Mouse (Mus musculus) embryonic facial prominence, embryonic 11.5 days (tissue): Measurements from ENCODE around the gene Rad9b. TPM values are rescaled to one million over a fixed set of nuclear protein-coding genes. Genes with fewer than 3 reads are reported as not detected.

Source experiments
- ATAC-seq: fragments of 200-750 bp; cut with Nextera tagmentation; replicated peaks from 2 replicates; pipeline ENCODE4 v1.8.0; 2017; ENCODE audit warnings: low read depth; ENCODE audit not compliant: insufficient number of reproducible peaks, low FRiP score, low TSS enrichment
- DNase-seq: peaks from one replicate; pipeline ENCODE4 v3.0.0-alpha.2; 2015; ENCODE audit warnings: low spot score
- H3K27ac ChIP-seq: fragments of 300-500 bp; sonication (generic); replicated peaks from 2 replicates; pipeline ENCODE4 v1.5.1; 2014; ENCODE audit warnings: mild to moderate bottlenecking, low read depth, low read length, control low read depth
- H3K27me3 ChIP-seq: fragments of 300-500 bp; sonication (generic); 2 replicates; pipeline ENCODE4 v1.6.1; 2014; ENCODE audit warnings: mild to moderate bottlenecking, low read length, moderate library complexity, mixed read lengths; ENCODE audit not compliant: control insufficient read depth, insufficient read depth
- H3K36me3 ChIP-seq: fragments of 300-500 bp; sonication (generic); replicated peaks from 2 replicates; pipeline ENCODE4 v1.6.1; 2014; ENCODE audit warnings: low read depth, mild to moderate bottlenecking, low read length, moderate library complexity, mixed read lengths; ENCODE audit not compliant: control insufficient read depth, insufficient read depth
- H3K4me1 ChIP-seq: fragments of 300-500 bp; sonication (generic); 2 replicates; pipeline ENCODE4 v1.6.1; 2014; ENCODE audit warnings: low read length, mixed read lengths; ENCODE audit not compliant: control insufficient read depth, insufficient read depth
- H3K4me2 ChIP-seq: fragments of 300-500 bp; sonication (generic); 2 replicates; pipeline ENCODE4 v1.6.1; 2014; ENCODE audit warnings: low read depth, mild to moderate bottlenecking, control low read depth, low read length, moderate library complexity
- H3K4me3 ChIP-seq: fragments of 300-500 bp; sonication (generic); 2 replicates; pipeline ENCODE4 v1.5.1; 2014; ENCODE audit warnings: low read depth, low read length, control low read depth
- H3K9ac ChIP-seq: fragments of 300-500 bp; sonication (generic); replicated peaks from 2 replicates; pipeline ENCODE4 v1.6.1; 2014; ENCODE audit warnings: mild to moderate bottlenecking, control low read depth, low read length
- H3K9me3 ChIP-seq: fragments of 300-500 bp; sonication (generic); replicated peaks from 2 replicates; pipeline ENCODE4 v1.6.1; 2016; ENCODE audit warnings: mild to moderate bottlenecking, low read length, inconsistent platforms, mixed read lengths; ENCODE audit not compliant: control insufficient read depth
- WGBS: fragments of 180-500 bp; shearing (Covaris S2); extraction: QIAGEN DNeasy Blood & Tissue Kit; methylation state at CpG from one replicate; pipeline ENCODE4 v1.1.7; 2014; 5-methylcytosine and 5-hydroxymethylcytosine counted together
- polyA plus RNA-seq: library from polyadenylated mRNA; unstranded; fragments of >200 nt; fragmentation: Nextera tagmentation; extraction: Ambion mirVana; gene quantifications from 2 replicates; pipeline ENCODE4 v1.2.1, GENCODE M21; 2014

Rad9b gene
- polyA plus RNA-seq, 1 experiment from 2014 or later = 10.7 TPM

- Histone ChIP-seq H3K27ac (no peak overlapping the region), H3K4me2 (no peak overlapping the region), H3K9ac (no peak overlapping the region), H3K4me3 (no peak overlapping the region), H3K27me3 (no peaks in the 10 kb centered on the region), H3K4me1 (no peaks in the 10 kb centered on the region), H3K9me3 (no peaks in the 10 kb centered on the region), H3K36me3 (no peaks in the 10 kb centered on the region)
- no peak for ATAC-seq
- WGBS = 77% methylated on average over 11 of the region's 11 CpGs
- no peak for DNase-seq
Measured at GRCm38 (mm10) chr5:122317329-122318045, 36.5 kb downstream of the Rad9b start.

- Histone ChIP-seq H3K27me3 (no peaks in the 10 kb centered on the region), H3K4me3 (no peak overlapping the region), H3K9ac (no peak overlapping the region), H3K4me2 (no peak overlapping the region), H3K36me3 (no peaks in the 10 kb centered on the region), H3K4me1 (no peaks in the 10 kb centered on the region), H3K27ac (no peak overlapping the region), H3K9me3 (no peaks in the 10 kb centered on the region)
- WGBS = 66% methylated on average over 20 of the region's 20 CpGs
- ATAC-seq = no peak; the same call in 1 of the 2 replicates
- DNase-seq = no peak
Measured at GRCm38 (mm10) chr5:122314966-122315667, 38.9 kb downstream of the Rad9b start.

DNA sequence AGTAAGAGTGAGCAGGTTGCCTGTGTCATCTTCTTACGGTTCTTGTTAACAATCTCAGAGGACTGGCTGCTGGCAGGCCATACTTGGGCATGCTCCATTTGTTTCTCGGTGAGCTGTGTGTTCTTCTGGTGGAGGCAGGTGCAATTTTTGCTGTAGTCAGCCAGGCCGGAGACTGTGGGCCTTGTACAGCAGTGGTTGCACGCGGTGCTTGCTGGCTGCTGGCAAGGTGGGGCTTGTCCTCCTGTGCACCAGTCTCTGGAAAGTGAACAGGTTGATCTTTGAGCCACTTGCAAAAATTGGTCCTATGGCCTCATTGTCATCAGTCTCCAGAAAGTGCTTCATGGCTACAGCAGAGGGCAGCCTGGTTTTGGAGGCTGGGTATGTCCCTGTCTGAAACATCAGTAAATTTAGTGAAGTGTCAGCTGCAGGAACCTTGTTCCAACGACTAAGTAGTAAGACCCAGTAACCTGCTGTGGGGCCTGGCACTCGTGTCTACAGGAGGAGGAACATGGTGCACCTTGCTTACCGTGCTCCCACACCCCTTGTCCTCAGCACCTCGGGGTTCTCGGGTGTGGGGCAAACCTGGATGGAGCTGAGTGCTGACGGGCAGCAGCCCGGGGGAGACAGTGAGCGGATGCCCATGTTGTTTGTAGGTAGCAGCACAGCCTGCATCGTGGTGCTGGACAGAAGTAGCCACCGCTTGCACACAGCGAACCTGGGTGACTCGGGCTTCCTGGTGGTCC lies 40.9 kb downstream of the Rad9b start:
- no peak for ATAC-seq
- H3K27ac ChIP-seq = no peak overlapping the region
- H3K4me1 ChIP-seq = no peaks in the 10 kb centered on the region
- no peak for DNase-seq
- H3K36me3 ChIP-seq = no peaks in the 10 kb centered on the region
- H3K9me3 ChIP-seq = no peaks in the 10 kb centered on the region
- no peaks in the 10 kb centered on the region for H3K27me3 ChIP-seq
- WGBS = 90% methylated on average over 17 of the region's 17 CpGs
- no peak overlapping the region for H3K4me2 ChIP-seq
- no peak overlapping the region for H3K4me3 ChIP-seq
- no peak overlapping the region for H3K9ac ChIP-seq

DNA sequence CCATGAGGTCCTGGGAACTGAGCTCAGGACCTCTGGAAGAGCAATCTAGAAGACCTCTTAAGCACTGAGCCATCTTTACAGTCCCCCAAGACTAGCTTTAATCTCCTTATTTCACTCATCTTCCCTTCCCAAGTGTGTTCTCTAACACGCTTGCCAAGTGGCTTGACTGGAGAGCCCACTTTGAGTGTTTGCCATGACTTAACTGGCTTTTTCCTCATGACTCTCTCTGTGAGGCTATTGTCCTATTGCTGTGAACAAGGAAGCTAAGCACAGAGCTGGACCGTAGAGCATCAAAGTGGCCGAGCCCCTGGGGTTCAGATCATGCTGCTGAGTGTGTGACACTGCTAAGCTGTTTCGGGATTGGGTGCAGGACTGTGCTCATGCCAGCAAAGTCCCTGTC lies 41.7 kb downstream of the Rad9b start:
- DNase-seq = no peak
- ATAC-seq = no peak
- Histone ChIP-seq H3K4me2 (no peak overlapping the region), H3K4me3 (no peak overlapping the region), H3K27ac (no peak overlapping the region), H3K27me3 (no peaks in the 10 kb centered on the region), H3K36me3 (no peaks in the 10 kb centered on the region), H3K9me3 (no peaks in the 10 kb centered on the region), H3K9ac (no peak overlapping the region), H3K4me1 (no peaks in the 10 kb centered on the region)
- whole genome bisulfite sequencing = 90% methylated on average over 4 of the region's 4 CpGs

DNA sequence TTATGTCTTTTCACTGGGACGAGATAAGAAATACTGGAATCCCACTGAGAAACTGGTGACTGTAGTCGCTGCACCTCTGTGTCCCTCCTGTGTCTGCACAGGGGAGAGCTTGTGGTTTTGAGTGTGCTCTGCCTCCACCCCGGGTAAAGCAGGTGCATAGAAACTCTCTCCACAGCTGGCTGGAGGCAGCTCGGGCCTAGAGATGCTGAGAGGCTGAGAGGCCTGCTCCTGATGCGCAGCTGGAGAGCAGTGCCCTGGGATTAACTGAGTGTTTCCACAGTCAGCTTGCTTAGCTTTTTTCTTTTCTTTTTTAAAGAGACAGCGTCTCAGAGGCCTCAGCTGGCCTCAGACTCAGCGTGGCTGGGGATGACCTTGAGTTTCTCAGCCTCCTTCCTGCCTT lies 42.3 kb downstream of the Rad9b start:
- H3K9ac ChIP-seq = no peak overlapping the region
- no peaks in the 10 kb centered on the region for H3K9me3 ChIP-seq
- H3K4me3 ChIP-seq = no peak overlapping the region
- no peaks in the 10 kb centered on the region for H3K4me1 ChIP-seq
- H3K27me3 ChIP-seq = no peaks in the 10 kb centered on the region
- ATAC-seq (no peak), DNase-seq (no peak)
- no peaks in the 10 kb centered on the region for H3K36me3 ChIP-seq
- no peak overlapping the region for H3K4me2 ChIP-seq
- WGBS = 72% methylated on average over 7 of the region's 7 CpGs
- no peak overlapping the region for H3K27ac ChIP-seq

- H3K4me2 ChIP-seq = no peak overlapping the region
- no peaks in the 10 kb centered on the region for H3K4me1 ChIP-seq
- 89% methylated on average over 8 of the region's 8 CpGs for WGBS
- no peak overlapping the region for H3K9ac ChIP-seq
- H3K9me3 ChIP-seq = no peaks in the 10 kb centered on the region
- ATAC-seq (no peak), DNase-seq (no peak)
- H3K36me3 ChIP-seq = no peaks in the 10 kb centered on the region
- no peak overlapping the region for H3K4me3 ChIP-seq
- no peaks in the 10 kb centered on the region for H3K27me3 ChIP-seq
- H3K27ac ChIP-seq = no peak overlapping the region
Measured at GRCm38 (mm10) chr5:122310699-122311098, 43.3 kb downstream of the Rad9b start.

DNA sequence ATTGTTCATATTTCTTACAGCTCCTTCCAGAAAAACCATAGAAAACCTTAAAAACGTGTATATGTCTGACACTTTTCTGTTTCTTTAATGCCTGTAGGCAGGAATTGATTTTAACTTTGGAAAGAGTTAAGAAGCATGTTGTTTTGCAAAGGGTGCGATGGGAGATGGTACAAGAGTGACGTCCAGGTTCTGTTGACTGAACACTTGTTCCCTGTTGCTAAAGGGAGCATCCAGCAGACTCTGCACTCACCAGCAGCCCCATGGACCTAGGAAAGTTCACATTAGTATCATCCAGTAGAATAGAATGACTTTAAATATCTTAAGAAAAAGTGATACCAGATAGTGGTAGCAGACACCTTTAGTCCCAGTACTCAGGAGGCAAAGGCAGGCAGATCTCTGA lies 47.5 kb downstream of the Rad9b start:
- ATAC-seq (no peak), DNase-seq (no peak)
- Histone ChIP-seq H3K9ac (no peak overlapping the region), H3K36me3 (no peaks in the 10 kb centered on the region), H3K27ac (no peak overlapping the region), H3K9me3 (no peaks in the 10 kb centered on the region), H3K4me2 (no peak overlapping the region), H3K4me1 (no peaks in the 10 kb centered on the region), H3K4me3 (no peak overlapping the region), H3K27me3 (no peaks in the 10 kb centered on the region)
- 88% methylated on average over 3 of the region's 3 CpGs for WGBS

- 91% methylated on average over 7 of the region's 7 CpGs for WGBS
- no peak for ATAC-seq
- H3K4me1 ChIP-seq = no peaks in the 10 kb centered on the region
Measured at GRCm38 (mm10) chr5:122305472-122305871, 48.6 kb downstream of the Rad9b start.

More at GRCm38 (mm10) chr5:122305472-122305871, 48.6 kb downstream of the Rad9b start:
- no peak overlapping the region for H3K27ac ChIP-seq
- H3K9me3 ChIP-seq = no peaks in the 10 kb centered on the region
- no peak overlapping the region for H3K4me2 ChIP-seq
- H3K4me3 ChIP-seq = no peak overlapping the region
- no peaks in the 10 kb centered on the region for H3K27me3 ChIP-seq
- H3K9ac ChIP-seq = no peak overlapping the region
- no peak for DNase-seq
- H3K36me3 ChIP-seq = no peaks in the 10 kb centered on the region
